ENCODE assay signal across 9 mouse cellular contexts in genomic region chr3:62412704-62413103, GRCm38 (mm10).
DNase-seq lines count a peak whose midpoint lies in the region; ATAC-seq lines count a peak whose summit lies in the region.
"Had no signal": no experiment of that assay in that cellular context is flagged by ENCODE, and none has a peak within 500 bp of the region (broad histone marks: within the 10 kb centered on the region; RNA-seq: fewer than 3 reads in every experiment).

No protein-coding gene starts in this region.

- intact Hi-C loops in heart, postnatal 25 days (cut with DNase I) = no loop called here
- intact Hi-C loops in left cerebral cortex, postnatal 10 days (cut with DNase I) = no loop called here

- H3K4me3 ChIP-seq in midbrain, embryonic 16.5 days (ENCODE audit: low read depth, low read length) = no peak overlapping the region
- no peak overlapping the region for H3K4me3 ChIP-seq in liver, embryonic 11.5 days (ENCODE audit: low read depth, low read length)
- H3K4me3 ChIP-seq: embryonic facial prominence, embryonic 13.5 days had no signal

- no peak overlapping the region for H3K27ac ChIP-seq in midbrain, embryonic 16.5 days (ENCODE audit: low read length)
- no peak overlapping the region for H3K27ac ChIP-seq in liver, embryonic 11.5 days (ENCODE audit: low read depth, low read length)
- H3K27ac ChIP-seq: embryonic facial prominence, embryonic 13.5 days had no signal

- H3K4me2 ChIP-seq in midbrain, embryonic 16.5 days (ENCODE audit: low read length) = no peak overlapping the region
- H3K4me2 ChIP-seq in liver, embryonic 11.5 days = no peak overlapping the region
- H3K4me2 ChIP-seq: embryonic facial prominence, embryonic 13.5 days had no signal

- H3K4me1 ChIP-seq in midbrain, embryonic 16.5 days (ENCODE audit: control insufficient read depth, insufficient read depth, low read length) = no peaks in the 10 kb centered on the region
- H3K4me1 ChIP-seq in liver, embryonic 11.5 days (replicated peaks; ENCODE audit: control insufficient read depth, insufficient read depth, low read length) = no peaks in the 10 kb centered on the region

- no peak for ATAC-seq in granulocyte monocyte progenitor cell, adult 5-6 weeks (replicated peaks; ENCODE audit: poor library complexity, severe bottlenecking)
- ATAC-seq in midbrain, embryonic 16.5 days = no peak
- no peak for ATAC-seq in liver, embryonic 11.5 days (replicated peaks; ENCODE audit: low FRiP score)

- no peaks in the 10 kb centered on the region for H3K9me3 ChIP-seq in midbrain, embryonic 16.5 days (replicated peaks; ENCODE audit: control insufficient read depth, low read length, poor library complexity, severe bottlenecking)
- no peaks in the 10 kb centered on the region for H3K9me3 ChIP-seq in liver, embryonic 11.5 days (ENCODE audit: control insufficient read depth, low read length)
- H3K9me3 ChIP-seq: embryonic facial prominence, embryonic 13.5 days had no signal

- H3K9ac ChIP-seq in midbrain, embryonic 16.5 days (ENCODE audit: low read depth, low read length) = no peak overlapping the region
- no peak overlapping the region for H3K9ac ChIP-seq in liver, embryonic 11.5 days (ENCODE audit: low read depth, low read length)
- H3K9ac ChIP-seq: embryonic facial prominence, embryonic 13.5 days had no signal

- H3K36me3 ChIP-seq in midbrain, embryonic 16.5 days (ENCODE audit: control insufficient read depth, insufficient read depth, low read length) = no peaks in the 10 kb centered on the region
- H3K36me3 ChIP-seq in liver, embryonic 11.5 days (ENCODE audit: control insufficient read depth, insufficient read depth, low read length) = no peaks in the 10 kb centered on the region
- H3K36me3 ChIP-seq: embryonic facial prominence, embryonic 13.5 days had no signal

- WGBS in midbrain, embryonic 16.5 days = 78% methylated on average over 7 of the region's 7 CpGs
- WGBS in liver, embryonic 11.5 days = 73% methylated on average over 7 of the region's 7 CpGs

- peak; percentile 15 for DNase-seq in heart, postnatal 4 days
- no peak for DNase-seq in heart, postnatal 25 days (ENCODE audit: low spot score)
- DNase-seq in fat pad, adult 2 months (ENCODE audit: extremely low read depth, low read depth, low spot score) = peak; percentile 51
- peak; percentile 67 to 70 for DNase-seq in left cerebral cortex, postnatal 10 days (ENCODE audit: extremely low spot score in 1 of 2, low spot score in 2 of 2)
- peak; percentile 64 for DNase-seq in right cerebral cortex, postnatal 25 days
- DNase-seq in liver, embryonic 11.5 days (ENCODE audit: low spot score) = no peak

- no peaks in the 10 kb centered on the region for H3K27me3 ChIP-seq in midbrain, embryonic 16.5 days (ENCODE audit: control insufficient read depth, insufficient read depth, low read depth, low read length)
- H3K27me3 ChIP-seq in liver, embryonic 11.5 days (replicated peaks; ENCODE audit: control insufficient read depth, insufficient read depth, low read length) = no peaks in the 10 kb centered on the region
- H3K27me3 ChIP-seq: embryonic facial prominence, embryonic 13.5 days had no signal

Comparison
In these comparisons a context has a peak if more than half of its experiments do, and no peak if none do; other contexts are left out.
1. DNase-seq: peak in heart, postnatal 4 days (single experiment), fat pad, adult 2 months (single experiment), left cerebral cortex, postnatal 10 days (2 of 2) and right cerebral cortex, postnatal 25 days (single experiment); none in heart, postnatal 25 days (single experiment) and liver, embryonic 11.5 days (single experiment).